Mouse (Mus musculus) 3T3-L1 (cell line): ENCODE results near the gene Mfap1a.

Experiments
- DNase-seq: peaks from one replicate; pipeline ENCODE4 v3.0.0-alpha.2; 2015; ENCODE audit warnings: low read depth, low spot score

The Mfap1a gene

DNA sequence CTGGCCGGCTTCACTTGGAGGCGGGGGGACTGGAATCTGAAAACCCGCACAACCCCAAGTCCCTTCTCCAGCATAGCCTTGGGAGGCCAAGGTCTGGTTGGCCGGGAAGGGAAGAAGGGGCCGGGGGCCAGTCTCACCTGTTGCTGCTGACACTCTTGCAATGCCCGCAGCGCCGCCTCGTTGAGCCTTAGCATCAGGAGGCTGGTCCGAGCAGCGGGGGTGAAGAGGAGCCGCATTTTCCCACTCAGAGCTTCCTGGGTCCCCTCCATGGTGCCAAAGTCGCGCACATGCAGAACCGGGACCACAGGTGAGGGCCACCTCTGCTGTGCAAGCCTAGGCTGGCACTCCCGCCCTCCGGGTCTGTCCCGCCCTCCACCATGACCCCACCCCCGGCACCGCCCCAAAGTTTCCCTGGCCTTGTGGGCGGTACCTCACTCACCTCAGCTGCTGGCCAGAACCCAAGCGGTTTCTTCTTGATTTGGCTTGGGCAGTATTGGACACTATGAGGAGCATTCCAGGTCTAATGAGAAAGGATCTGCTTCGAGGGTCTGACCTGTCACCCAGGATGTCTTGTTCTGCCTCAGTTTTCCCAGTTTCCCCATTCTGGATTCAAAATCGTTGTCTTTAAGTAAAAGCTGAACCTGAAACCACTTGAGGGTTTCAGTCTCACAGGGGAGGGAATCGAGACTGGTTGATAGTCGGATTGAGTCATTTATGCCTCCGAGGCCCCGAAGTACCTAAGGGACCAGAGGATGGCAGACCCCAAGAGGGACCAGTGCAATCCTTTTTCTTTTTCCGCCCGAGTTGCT, 64.0 kb downstream of the Mfap1a start:
- DNase-seq, result no peak
